Mouse (Mus musculus) cerebellum, adult 2 months (tissue): ENCODE measurements around the gene Timm44.

Experiments used
- CTCF ChIP-seq: fragments of 200-500 bp; IDR thresholded peaks from 2 replicates; pipeline ENCODE4 v1.5.1; 2011; ENCODE audit warnings: low read depth, mild to moderate bottlenecking, control low read depth, low read length, moderate library complexity, borderline replicate concordance; ENCODE audit not compliant: insufficient read depth
- POLR2A ChIP-seq: fragments of 200-500 bp; IDR thresholded peaks from 2 replicates; pipeline ENCODE4 v1.6.1; 2011; ENCODE audit warnings: low read length, control low read depth, borderline replicate concordance; ENCODE audit not compliant: insufficient read depth

GRCm38 (mm10) chr8:4323917-4324316 is 48.2 kb upstream of the Timm44 start:
- TF ChIP-seq CTCF, result no peak
- no peak for TF ChIP-seq POLR2A
